Mouse (Mus musculus) c-Kit-positive CD71-positive TER-119-negative erythroid progenitor cells, embryonic 14.5 days (primary cell): ENCODE measurements around the gene Rimbp2.

Source experiments
- DNase-seq: peaks from one replicate; pipeline ENCODE4 v3.0.0-alpha.2; 2013; ENCODE audit warnings: low read depth

Rimbp2 gene

GRCm38 (mm10) chr5:128932776-128933175 is 20.5 kb downstream of the Rimbp2 start:
- no peak for DNase-seq

GRCm38 (mm10) chr5:128925073-128925472 is 28.2 kb downstream of the Rimbp2 start:
- DNase-seq = no peak

GRCm38 (mm10) chr5:128920112-128920511 is 33.2 kb downstream of the Rimbp2 start:
- DNase-seq = no peak

GRCm38 (mm10) chr5:128917116-128917959 is 35.9 kb downstream of the Rimbp2 start:
- peak; percentile 13 for DNase-seq

- no peak for DNase-seq
These were observed 39.5 kb downstream of the Rimbp2 start for GRCm38 (mm10) chr5:128913820-128914219.

- no peak for DNase-seq
These were observed 40.9 kb downstream of the Rimbp2 start for GRCm38 (mm10) chr5:128912374-128912773.

- no peak for DNase-seq
These were observed 41.7 kb downstream of the Rimbp2 start for GRCm38 (mm10) chr5:128911593-128911992.

GRCm38 (mm10) chr5:128904113-128904512 is 49.2 kb downstream of the Rimbp2 start:
- DNase-seq = no peak

- no peak for DNase-seq
These were observed 50.2 kb downstream of the Rimbp2 start for GRCm38 (mm10) chr5:128903120-128903519.

GRCm38 (mm10) chr5:128899971-128900370 is 53.3 kb downstream of the Rimbp2 start:
- no peak for DNase-seq

- no peak for DNase-seq
These were observed 58.4 kb downstream of the Rimbp2 start for GRCm38 (mm10) chr5:128894921-128895320.

- no peak for DNase-seq
These were observed 65.7 kb downstream of the Rimbp2 start for GRCm38 (mm10) chr5:128887546-128887945.

GRCm38 (mm10) chr5:128884320-128884719 is 69.0 kb downstream of the Rimbp2 start:
- no peak for DNase-seq

- DNase-seq = no peak
These were observed 74.2 kb downstream of the Rimbp2 start for GRCm38 (mm10) chr5:128879092-128879491.

- DNase-seq = no peak
These were observed 75.8 kb downstream of the Rimbp2 start for GRCm38 (mm10) chr5:128877425-128878035.

- DNase-seq = no peak
These were observed 81.6 kb downstream of the Rimbp2 start for GRCm38 (mm10) chr5:128871706-128872105.

- no peak for DNase-seq
These were observed 86.5 kb downstream of the Rimbp2 start for GRCm38 (mm10) chr5:128866811-128867210.

GRCm38 (mm10) chr5:128866291-128866690 is 87.0 kb downstream of the Rimbp2 start:
- no peak for DNase-seq

GRCm38 (mm10) chr5:128863497-128863896 is 89.8 kb downstream of the Rimbp2 start:
- DNase-seq = no peak

GRCm38 (mm10) chr5:128860907-128861306 is 92.4 kb downstream of the Rimbp2 start:
- DNase-seq = no peak

- DNase-seq = no peak
These were observed 100.5 kb downstream of the Rimbp2 start for GRCm38 (mm10) chr5:128852791-128853190.

GRCm38 (mm10) chr5:128847806-128848205 is 105.5 kb downstream of the Rimbp2 start:
- DNase-seq = no peak

GRCm38 (mm10) chr5:128846433-128847040 is 106.7 kb downstream of the Rimbp2 start:
- no peak for DNase-seq
